Mouse (Mus musculus): Measurements from ENCODE around the gene Pdzd8. TPM values are rescaled to one million over a fixed set of nuclear protein-coding genes. Genes with fewer than 3 reads are reported as not detected.
A peak's percentile ranks its signal among the peaks of the same experiment; 100 is the strongest.

Gene Pdzd8
- total and polyA plus RNA-seq, 2 experiments from 2014 or later: 10.8 to 42.6 TPM

- Histone ChIP-seq H3K9me3 (ENCODE audit: low read length) (no peaks in the 10 kb centered on the region), H3K27ac (no peak overlapping the region), H3K4me3 (ENCODE audit: low read length) (no peak overlapping the region), H3K27me3 (ENCODE audit: insufficient read depth, low read length) (0 out of 2 replicates have a peak, but pooled peaks cover 3% of the 10 kb centered on the region), H3K36me3 (ENCODE audit: insufficient read depth, low read length) (no peaks in the 10 kb centered on the region), H3K4me1 (ENCODE audit: insufficient read depth, low read length) (peaks cover 7% of the 10 kb centered on the region), H3K9ac (replicated peaks; ENCODE audit: low read length) (no peak overlapping the region), H3K4me2 (ENCODE audit: low read depth, low read length) (no peak overlapping the region)
- DNase-seq (ENCODE audit: low spot score): no peak
- 53% methylated on average over 6 of the region's 6 CpGs for WGBS
- no peak for ATAC-seq
- no peak for TF ChIP-seq CTCF (IDR thresholded peaks at IDR 0.05; ENCODE audit: low read depth)
Measured at GRCm38 (mm10) chr19:59265907-59266306, 79.7 kb downstream of the Pdzd8 start.

GRCm38 (mm10) chr19:59264838-59265532, 80.6 kb downstream of the Pdzd8 start:
- Histone ChIP-seq H3K36me3 (ENCODE audit: insufficient read depth, low read length) (no peaks in the 10 kb centered on the region), H3K27me3 (ENCODE audit: insufficient read depth, low read length) (peaks cover 8% of the 10 kb centered on the region), H3K27ac (no peak overlapping the region), H3K4me2 (ENCODE audit: low read depth, low read length) (no peak overlapping the region), H3K4me3 (ENCODE audit: low read length) (no peak overlapping the region), H3K9me3 (ENCODE audit: low read length) (no peaks in the 10 kb centered on the region), H3K9ac (replicated peaks; ENCODE audit: low read length) (no peak overlapping the region), H3K4me1 (ENCODE audit: insufficient read depth, low read length) (peaks cover 12% of the 10 kb centered on the region)
- no peak for DNase-seq (ENCODE audit: low spot score)
- 52% methylated on average over 9 of the region's 9 CpGs for whole genome bisulfite sequencing
- ATAC-seq: no peak
- no peak for TF ChIP-seq CTCF (IDR thresholded peaks at IDR 0.05; ENCODE audit: low read depth)

DNA sequence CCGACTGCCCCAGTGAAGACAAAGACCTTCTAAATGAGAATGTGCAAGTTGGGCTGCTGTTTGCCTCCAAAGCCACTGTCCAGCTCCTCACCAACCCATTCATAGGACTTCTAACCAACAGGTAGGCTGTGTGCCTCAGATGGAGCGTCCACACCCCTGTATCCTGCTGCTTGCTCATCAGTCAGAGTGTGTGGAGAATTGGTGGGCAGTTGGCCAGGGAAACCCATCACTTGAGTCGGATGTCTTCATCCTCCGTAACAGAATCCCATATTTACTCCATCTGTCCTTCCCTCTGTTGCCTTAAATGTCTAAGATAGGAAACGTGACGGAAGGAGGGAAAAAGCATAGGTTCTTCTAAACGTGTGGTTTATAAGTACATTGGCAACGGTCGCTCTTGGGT, 82.4 kb downstream of the Pdzd8 start:
- ATAC-seq: no peak

GRCm38 (mm10) chr19:59261604-59262003, 84.0 kb downstream of the Pdzd8 start:
- WGBS: 54% methylated on average over 7 of the region's 7 CpGs
- Histone ChIP-seq H3K4me2 (ENCODE audit: low read depth, low read length) (peak overlapping the region; percentile 62), H3K4me1 (ENCODE audit: insufficient read depth, low read length) (peaks cover 5% of the 10 kb centered on the region; the same call in 1 of the 2 replicates), H3K9me3 (ENCODE audit: low read length) (no peaks in the 10 kb centered on the region), H3K4me3 (ENCODE audit: low read length) (peak overlapping the region; percentile 35; the same call in 1 of the 2 replicates), H3K27me3 (ENCODE audit: insufficient read depth, low read length) (peaks cover 8% of the 10 kb centered on the region), H3K27ac (no peak overlapping the region), H3K36me3 (ENCODE audit: insufficient read depth, low read length) (no peaks in the 10 kb centered on the region), H3K9ac (replicated peaks; ENCODE audit: low read length) (0 out of 2 replicates have a peak overlapping the region, but pooled peaks have one; percentile 41)
- DNase-seq (ENCODE audit: low spot score): no peak
- TF ChIP-seq CTCF (IDR thresholded peaks at IDR 0.05; ENCODE audit: low read depth): no peak
- ATAC-seq: no peak

More for the DNA sequence above, 82.4 kb downstream of the Pdzd8 start:
- no peak overlapping the region for H3K4me3 ChIP-seq (ENCODE audit: low read length)
- no peaks in the 10 kb centered on the region for H3K36me3 ChIP-seq (ENCODE audit: insufficient read depth, low read length)
- TF ChIP-seq CTCF (IDR thresholded peaks at IDR 0.05; ENCODE audit: low read depth): no peak
- no peak overlapping the region for H3K27ac ChIP-seq
- peaks cover 12% of the 10 kb centered on the region for H3K4me1 ChIP-seq (ENCODE audit: insufficient read depth, low read length)
- DNase-seq (ENCODE audit: low spot score): no peak
- 86% methylated on average over 9 of the region's 9 CpGs for WGBS
- H3K4me2 ChIP-seq (ENCODE audit: low read depth, low read length): no peak overlapping the region
- H3K27me3 ChIP-seq (ENCODE audit: insufficient read depth, low read length): peaks cover 8% of the 10 kb centered on the region
- no peak overlapping the region for H3K9ac ChIP-seq (replicated peaks; ENCODE audit: low read length)
- no peaks in the 10 kb centered on the region for H3K9me3 ChIP-seq (ENCODE audit: low read length)

DNA sequence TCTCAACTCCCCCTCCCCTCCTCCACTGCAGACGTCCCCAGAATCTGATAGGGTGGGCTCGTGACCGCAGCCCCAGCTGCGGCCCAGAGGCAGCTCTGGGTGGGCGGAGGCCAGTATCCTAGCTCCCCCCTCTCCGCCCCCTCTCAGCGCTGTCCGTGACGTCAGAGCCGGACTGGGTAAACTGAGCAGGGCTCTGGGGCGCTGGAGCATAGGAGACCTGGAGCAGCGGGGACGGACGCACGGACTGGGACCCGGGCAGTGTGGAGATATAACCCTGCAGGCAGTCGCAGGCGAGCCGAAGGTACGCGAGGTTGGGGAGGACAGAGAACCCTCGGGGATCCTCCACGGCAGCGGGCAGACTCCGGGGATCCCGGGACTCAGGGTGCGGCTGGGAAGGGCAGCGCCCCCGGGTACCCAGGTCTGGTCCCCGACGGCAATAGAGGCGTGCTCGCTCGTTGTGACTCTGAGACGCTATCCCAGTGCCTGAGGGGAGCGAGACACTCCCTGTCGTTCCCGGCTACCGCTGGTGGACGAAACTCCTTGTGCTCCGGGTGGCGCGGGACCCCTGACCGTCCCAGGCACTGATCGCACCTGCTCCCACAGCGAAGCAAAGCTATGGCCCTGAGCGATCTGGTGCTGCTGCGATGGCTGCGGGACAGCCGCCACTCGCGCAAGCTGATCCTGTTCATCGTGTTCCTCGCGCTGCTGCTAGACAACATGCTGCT, 84.7 kb downstream of the Pdzd8 start, which contains the start of gene Slc18a2:
Slc18a2 (plus strand) TSS at position 179 of the 725 bp plus-strand sequence.
- peak within 1 kb of the TSS; percentile 35 for H3K4me3 ChIP-seq (ENCODE audit: low read length)
- ATAC-seq (peak; percentile 53), DNase-seq (ENCODE audit: low spot score) (peak; percentile 22)
- no peaks in the 10 kb centered on the region for H3K9me3 ChIP-seq (ENCODE audit: low read length)
- H3K27ac ChIP-seq: no peak within 1 kb of the TSS
- under 1% methylated on average over 53 of the region's 55 CpGs for WGBS
- H3K4me2 ChIP-seq (ENCODE audit: low read depth, low read length): peak within 1 kb of the TSS; percentile 62
- TF ChIP-seq CTCF (IDR thresholded peaks at IDR 0.05; ENCODE audit: low read depth): no peak
- peaks cover 8% of the 10 kb centered on the region for H3K27me3 ChIP-seq (ENCODE audit: insufficient read depth, low read length)
- no peaks in the 10 kb centered on the region for H3K36me3 ChIP-seq (ENCODE audit: insufficient read depth, low read length)
- H3K9ac ChIP-seq (replicated peaks; ENCODE audit: low read length): 0 out of 2 replicates have a peak within 1 kb of the TSS, but pooled peaks have one; percentile 41
- peaks cover 5% of the 10 kb centered on the region; the same call in 1 of the 2 replicates for H3K4me1 ChIP-seq (ENCODE audit: insufficient read depth, low read length)

DNA sequence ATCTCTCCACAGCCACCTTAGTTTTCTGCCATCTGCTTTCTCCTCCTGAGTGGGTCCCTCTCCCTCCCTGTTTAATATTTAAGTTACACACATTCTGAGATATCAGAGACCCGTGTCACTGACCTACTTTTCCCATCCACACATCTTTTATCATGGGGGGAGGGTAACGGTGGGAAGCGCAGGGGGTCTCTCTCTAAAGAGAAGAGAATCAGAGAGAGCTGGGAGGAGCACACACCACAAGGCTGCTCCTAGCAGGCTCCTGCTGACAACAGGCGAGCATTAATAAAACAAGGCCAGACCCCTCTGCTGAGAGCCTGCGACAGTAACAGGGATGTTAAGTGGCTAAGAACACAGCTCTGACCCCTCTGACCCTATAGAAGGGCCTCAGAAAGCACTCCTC, 85.9 kb downstream of the Pdzd8 start:
- H3K4me2 ChIP-seq (ENCODE audit: low read depth, low read length): no peak overlapping the region
- peaks cover 8% of the 10 kb centered on the region for H3K27me3 ChIP-seq (ENCODE audit: insufficient read depth, low read length)
- no peaks in the 10 kb centered on the region for H3K9me3 ChIP-seq (ENCODE audit: low read length)
- 34% methylated on average over 5 of the region's 5 CpGs for WGBS
- no peak overlapping the region for H3K9ac ChIP-seq (replicated peaks; ENCODE audit: low read length)
- DNase-seq (ENCODE audit: low spot score): no peak
- H3K4me1 ChIP-seq (ENCODE audit: insufficient read depth, low read length): peaks cover 5% of the 10 kb centered on the region; the same call in 1 of the 2 replicates
- H3K36me3 ChIP-seq (ENCODE audit: insufficient read depth, low read length): no peaks in the 10 kb centered on the region
- no peak for ATAC-seq
- no peak overlapping the region for H3K27ac ChIP-seq
- no peak overlapping the region for H3K4me3 ChIP-seq (ENCODE audit: low read length)
- no peak for TF ChIP-seq CTCF (IDR thresholded peaks at IDR 0.05; ENCODE audit: low read depth)
